Mouse (Mus musculus) stomach, embryonic 14.5 days (tissue): ENCODE data around the gene Gm17545. TPM values are rescaled to one million over a fixed set of nuclear protein-coding genes. Genes with fewer than 3 reads are reported as not detected.
A peak's percentile ranks its signal among the peaks of the same experiment; 100 is the strongest.
"Not testable (repeated sequence)": the region's sequence is repeated elsewhere in the genome, so short reads cannot be mapped to it uniquely, and the experiment has no call there.

Experiments used
- ATAC-seq: fragments of 200-750 bp; cut with Nextera tagmentation; 2 replicates; pipeline ENCODE4 v1.8.0; 2017; ENCODE audit warnings: low read depth, moderate TSS enrichment; ENCODE audit not compliant: insufficient number of reproducible peaks, insufficient read depth, low FRiP score
- H3K27ac ChIP-seq: fragments of 300-500 bp; sonication (generic); 2 replicates; pipeline ENCODE4 v1.5.1; 2014; ENCODE audit warnings: mild to moderate bottlenecking, low read length, moderate library complexity, mixed read lengths
- H3K27me3 ChIP-seq: fragments of 300-500 bp; sonication (generic); 2 replicates; pipeline ENCODE4 v1.6.1; 2014; ENCODE audit warnings: low read length, control low read depth, mixed read lengths; ENCODE audit not compliant: control insufficient read depth, insufficient read depth
- H3K36me3 ChIP-seq: fragments of 300-500 bp; sonication (generic); 2 replicates; pipeline ENCODE4 v1.6.1; 2014; ENCODE audit warnings: mild to moderate bottlenecking, control low read depth, low read length, moderate library complexity, mixed read lengths; ENCODE audit not compliant: control insufficient read depth, insufficient read depth
- H3K4me1 ChIP-seq: fragments of 300-500 bp; sonication (generic); 2 replicates; pipeline ENCODE4 v1.6.1; 2014; ENCODE audit warnings: low read length, control low read depth, mixed read lengths; ENCODE audit not compliant: control insufficient read depth, insufficient read depth
- H3K4me2 ChIP-seq: fragments of 300-500 bp; sonication (generic); replicated peaks from 2 replicates; pipeline ENCODE4 v1.6.1; 2014; ENCODE audit warnings: low read depth, low read length, control low read depth
- H3K4me3 ChIP-seq: fragments of 300-500 bp; sonication (generic); 2 replicates; pipeline ENCODE4 v1.5.1; 2014; ENCODE audit warnings: low read depth, low read length, control low read depth
- H3K9ac ChIP-seq: fragments of 300-500 bp; sonication (generic); replicated peaks from 2 replicates; pipeline ENCODE4 v1.6.1; 2014; ENCODE audit warnings: low read depth, mild to moderate bottlenecking, control low read depth, low read length, moderate library complexity, mixed read lengths
- H3K9me3 ChIP-seq: fragments of 300-500 bp; sonication (generic); 2 replicates; pipeline ENCODE4 v1.6.1; 2016; ENCODE audit warnings: low read depth, low read length, control low read depth; ENCODE audit not compliant: control insufficient read depth
- WGBS: fragments of 180-500 bp; shearing (Covaris S2); extraction: QIAGEN DNeasy Blood & Tissue Kit; methylation state at CpG from one replicate; pipeline ENCODE4 v1.1.7; 2014; 5-methylcytosine and 5-hydroxymethylcytosine counted together
- polyA plus RNA-seq: library from polyadenylated mRNA; unstranded; fragments of >200 nt; fragmentation: Nextera tagmentation; extraction: Ambion mirVana; gene quantifications from 2 replicates; pipeline ENCODE4 v1.2.1, GENCODE M21; 2014

Gene Gm17545
- polyA plus RNA-seq, result not detected in 2 replicates

GRCm38 (mm10) chr9:22453990-22454389 lies at the start of gene Gm17545:
Gm17545 (plus strand) TSS chr9:22454290.
- peaks cover 78% of the 10 kb centered on the region for H3K36me3 ChIP-seq
- not testable (repeated sequence) for ATAC-seq, H3K4me1 ChIP-seq, H3K27me3 ChIP-seq, H3K9ac ChIP-seq, H3K9me3 ChIP-seq, H3K27ac ChIP-seq, H3K4me2 ChIP-seq, H3K4me3 ChIP-seq
- 91% methylated on average over 8 of the region's 8 CpGs for WGBS

- H3K27me3 ChIP-seq, result no peaks in the 10 kb centered on the region
- H3K4me1 ChIP-seq, result no peaks in the 10 kb centered on the region
- no peaks in the 10 kb centered on the region for H3K9me3 ChIP-seq
- H3K4me3 ChIP-seq, result no peak overlapping the region
- WGBS, result 63% methylated on average over 3 of the region's 3 CpGs
- H3K4me2 ChIP-seq, result no peak overlapping the region
- no peak overlapping the region; the same call in 1 of the 2 replicates for H3K27ac ChIP-seq
- no peak overlapping the region for H3K9ac ChIP-seq
- H3K36me3 ChIP-seq, result no peaks in the 10 kb centered on the region
- ATAC-seq, result no peak
Observed at GRCm38 (mm10) chr9:22405414-22405813, 48.7 kb upstream of the Gm17545 start.

DNA sequence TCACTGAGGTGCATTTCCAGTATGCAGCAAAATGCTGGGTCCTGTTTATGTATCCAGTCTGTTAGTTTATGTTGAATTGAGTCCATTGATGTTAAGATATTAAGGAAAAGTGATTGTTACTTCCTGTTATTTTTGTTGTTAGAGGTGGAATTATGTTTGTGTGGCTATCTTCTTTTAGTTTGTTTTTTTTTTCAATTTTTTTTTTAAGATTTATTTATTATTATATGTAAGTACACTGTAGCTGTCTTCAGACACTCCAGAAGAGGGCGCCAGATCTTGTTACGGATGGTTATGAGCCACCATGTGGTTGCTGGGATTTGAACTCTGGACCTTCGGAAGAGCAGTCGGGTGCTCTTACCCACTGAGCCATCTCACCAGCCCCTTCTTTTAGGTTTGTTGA lies 46.5 kb upstream of the Gm17545 start:
- H3K27ac ChIP-seq, H3K27me3 ChIP-seq, H3K4me3 ChIP-seq, ATAC-seq, H3K36me3 ChIP-seq, H3K9me3 ChIP-seq, H3K9ac ChIP-seq, H3K4me2 ChIP-seq, H3K4me1 ChIP-seq: not testable (repeated sequence)
- 65% methylated on average over 3 of the region's 4 CpGs for WGBS

DNA sequence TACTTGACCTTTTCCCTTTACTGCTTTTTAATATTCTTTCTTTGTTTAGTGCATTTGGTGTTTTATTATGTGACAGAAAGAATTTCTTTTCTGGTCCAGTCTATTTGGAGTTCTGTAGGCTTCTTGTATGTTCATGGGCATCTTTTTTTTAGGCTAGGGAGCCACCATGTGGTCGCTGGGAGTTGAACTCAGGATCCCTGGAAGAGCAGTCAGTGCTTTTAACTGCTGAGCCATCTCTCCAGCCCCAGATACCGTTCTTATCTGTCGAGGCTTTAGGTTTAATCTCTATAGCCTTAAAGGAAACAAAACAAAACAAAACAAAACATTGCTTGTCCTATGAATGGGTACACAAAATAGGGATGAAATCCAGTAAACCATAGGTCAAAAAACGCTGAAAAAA lies 45.7 kb upstream of the Gm17545 start:
- not testable (repeated sequence) for H3K4me3 ChIP-seq, H3K27ac ChIP-seq, H3K4me2 ChIP-seq

GRCm38 (mm10) chr9:22409501-22409900 lies 44.6 kb upstream of the Gm17545 start:
- Histone ChIP-seq H3K9me3 (no peaks in the 10 kb centered on the region), H3K9ac (no peak overlapping the region), H3K27me3 (no peaks in the 10 kb centered on the region), H3K27ac (no peak overlapping the region), H3K4me3 (no peak overlapping the region), H3K36me3 (no peaks in the 10 kb centered on the region), H3K4me2 (no peak overlapping the region), H3K4me1 (no peaks in the 10 kb centered on the region)
- 69% methylated on average over 7 of the region's 7 CpGs for WGBS
- ATAC-seq, result no peak

More for the DNA sequence above, 45.7 kb upstream of the Gm17545 start:
- not testable (repeated sequence) for H3K9ac ChIP-seq, H3K9me3 ChIP-seq, ATAC-seq, H3K4me1 ChIP-seq, H3K27me3 ChIP-seq, H3K36me3 ChIP-seq
- WGBS, result 22% methylated on average over 4 of the region's 4 CpGs

DNA sequence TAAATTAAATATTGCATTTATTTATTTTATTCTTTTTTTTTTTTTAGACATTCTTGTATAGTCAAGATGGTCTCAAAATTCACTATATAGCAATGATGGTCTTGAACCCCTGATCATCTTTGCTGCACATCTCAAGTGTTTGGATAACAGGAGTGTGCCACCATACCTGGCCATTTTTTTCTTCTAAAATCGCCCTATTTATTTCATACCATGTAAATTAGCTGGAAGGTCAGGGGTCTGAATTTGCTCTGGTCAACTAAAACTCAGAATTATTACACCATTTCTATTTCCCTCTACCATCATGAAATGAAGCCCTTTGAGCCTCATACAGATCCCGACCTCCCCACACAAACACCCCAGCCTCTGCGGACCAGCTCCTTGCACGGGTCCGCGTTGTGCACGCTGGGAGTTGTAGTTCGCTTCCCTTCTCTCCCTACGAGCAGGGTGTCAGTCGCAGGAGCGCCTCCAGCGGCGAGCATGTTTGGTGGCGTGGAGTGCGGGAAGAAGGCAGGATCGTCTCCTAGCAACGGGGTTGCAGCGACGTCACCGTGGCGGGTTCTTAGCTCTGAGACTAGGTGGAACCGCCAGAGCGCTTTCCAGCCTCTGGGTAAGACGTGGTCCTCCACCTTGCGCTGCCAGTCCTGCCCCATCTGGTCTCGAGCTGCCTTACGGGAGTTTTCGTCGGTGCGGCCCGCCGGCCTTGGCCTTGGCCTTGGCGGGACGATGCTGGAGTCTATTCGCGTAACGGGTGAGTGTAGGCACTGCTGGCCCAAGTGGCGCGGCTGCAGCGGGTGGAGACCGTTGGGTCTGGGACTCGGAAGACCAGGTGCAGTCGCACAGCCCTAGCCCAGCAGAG lies 42.9 kb upstream of the Gm17545 start, which contains the start of gene 9530077C05Rik:
Gene 9530077C05Rik, plus strand, starts transcription at position 512 of the 856 bp plus-strand sequence.
- no peaks in the 10 kb centered on the region for H3K9me3 ChIP-seq
- WGBS, result 1% methylated on average over 43 of the region's 43 CpGs
- H3K27ac ChIP-seq, result no peak within 1 kb of the TSS
- H3K36me3 ChIP-seq, result no peaks in the 10 kb centered on the region
- no peaks in the 10 kb centered on the region for H3K4me1 ChIP-seq
- no peaks in the 10 kb centered on the region for H3K27me3 ChIP-seq
- H3K4me2 ChIP-seq, result peak within 1 kb of the TSS; percentile 57
- peak; percentile 97 for ATAC-seq
- peak within 1 kb of the TSS; percentile 44 for H3K4me3 ChIP-seq
- peak within 1 kb of the TSS; percentile 28; the same call in 1 of the 2 replicates for H3K9ac ChIP-seq

DNA sequence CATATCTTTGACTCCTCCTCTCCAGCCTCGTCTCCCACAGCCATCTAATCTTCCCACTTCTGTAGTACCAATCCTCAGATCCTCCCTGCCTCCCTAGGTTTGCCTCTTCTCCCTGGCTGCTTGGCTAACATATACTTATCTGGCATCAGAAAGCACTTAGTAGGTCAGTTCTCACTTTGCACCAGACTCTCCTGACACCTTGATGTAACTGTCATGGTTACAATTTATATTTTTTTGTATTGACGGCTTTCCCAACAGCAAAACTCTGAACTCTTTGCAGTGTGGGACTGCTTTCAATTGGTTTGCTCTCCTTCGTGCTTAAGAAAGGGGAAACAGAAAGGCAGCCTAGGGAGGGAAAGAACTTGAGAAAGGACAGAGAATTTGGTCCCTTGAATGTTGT lies 37.9 kb upstream of the Gm17545 start:
- Histone ChIP-seq H3K27ac (no peak overlapping the region), H3K4me3 (no peak overlapping the region), H3K4me2 (no peak overlapping the region), H3K36me3 (no peaks in the 10 kb centered on the region), H3K9ac (no peak overlapping the region), H3K27me3 (no peaks in the 10 kb centered on the region), H3K4me1 (no peaks in the 10 kb centered on the region), H3K9me3 (no peaks in the 10 kb centered on the region)
- ATAC-seq, result no peak
- 72% methylated on average over 3 of the region's 3 CpGs for WGBS

DNA sequence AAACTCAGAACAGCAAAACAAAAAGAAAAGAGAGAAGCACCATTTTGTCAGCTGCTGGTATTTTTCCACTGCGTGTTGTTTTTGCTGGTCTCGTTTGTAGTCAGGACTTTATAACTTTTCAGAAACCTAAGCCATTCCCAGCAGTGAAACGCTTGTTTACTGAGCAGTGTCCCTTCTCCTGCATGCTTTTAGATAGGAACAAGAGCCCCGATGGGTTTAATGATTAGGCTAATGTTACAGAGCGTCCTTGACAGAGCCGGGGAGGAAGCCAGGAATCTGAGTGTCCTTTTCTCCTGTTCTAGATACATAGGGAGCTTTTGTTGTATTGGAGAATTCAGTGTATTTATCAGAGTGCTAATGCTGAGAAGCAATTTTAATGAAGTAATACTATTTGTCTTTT lies 36.5 kb upstream of the Gm17545 start:
- ATAC-seq, result no peak
- H3K27me3 ChIP-seq, result no peaks in the 10 kb centered on the region
- H3K4me2 ChIP-seq, result no peak overlapping the region
- WGBS, result 42% methylated on average over 6 of the region's 6 CpGs
- no peak overlapping the region for H3K9ac ChIP-seq
- H3K4me3 ChIP-seq, result no peak overlapping the region
- H3K4me1 ChIP-seq, result no peaks in the 10 kb centered on the region
- H3K9me3 ChIP-seq, result no peaks in the 10 kb centered on the region
- H3K27ac ChIP-seq, result no peak overlapping the region
- no peaks in the 10 kb centered on the region for H3K36me3 ChIP-seq
